Mouse (Mus musculus): ENCODE results near the gene Pisd.
"Not testable (repeated sequence)": the region's sequence is repeated elsewhere in the genome, so short reads cannot be mapped to it uniquely, and the experiment has no call there.

Gene Pisd

DNA sequence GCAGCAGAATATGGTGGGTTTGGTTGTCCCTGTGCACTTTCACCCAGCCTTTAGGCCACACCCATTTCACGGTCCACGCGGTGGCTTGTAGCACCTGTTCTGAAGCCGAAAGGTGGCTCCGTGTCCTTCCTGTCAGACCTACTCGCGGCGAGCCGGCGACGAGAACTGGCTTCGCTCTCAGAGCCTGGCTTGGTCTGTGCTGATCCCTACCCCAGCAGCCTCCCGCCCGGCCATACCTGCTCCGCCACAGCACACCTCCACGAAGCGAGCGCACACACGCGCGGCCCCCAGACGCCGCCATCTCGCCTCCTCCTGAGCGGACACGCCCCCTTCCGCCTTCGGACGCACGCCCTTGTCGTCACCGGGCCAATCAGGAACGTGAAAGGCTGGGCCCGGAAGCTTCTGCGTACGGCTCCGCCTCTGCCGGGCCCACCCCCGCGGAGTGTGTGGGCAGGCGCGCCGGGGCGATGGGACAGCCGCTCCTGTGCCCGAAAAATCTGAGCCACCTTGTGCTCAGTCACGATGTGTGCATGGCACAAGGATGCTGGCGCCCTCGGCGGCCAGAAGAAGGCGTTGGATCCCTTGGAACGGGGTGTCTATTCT, at the start of gene Pisd:
TSS of gene Pisd (minus strand) at position 334 of the 603 bp plus-strand sequence.
- in situ Hi-C loops (cut with MboI; ENCODE audit: low pct_unique_long_range_greater_than_20kb in 1 of 2, low sequenced_read_pairs in 2 of 2, unreplicated experiment in 1 of 2) = no loop called here

DNA sequence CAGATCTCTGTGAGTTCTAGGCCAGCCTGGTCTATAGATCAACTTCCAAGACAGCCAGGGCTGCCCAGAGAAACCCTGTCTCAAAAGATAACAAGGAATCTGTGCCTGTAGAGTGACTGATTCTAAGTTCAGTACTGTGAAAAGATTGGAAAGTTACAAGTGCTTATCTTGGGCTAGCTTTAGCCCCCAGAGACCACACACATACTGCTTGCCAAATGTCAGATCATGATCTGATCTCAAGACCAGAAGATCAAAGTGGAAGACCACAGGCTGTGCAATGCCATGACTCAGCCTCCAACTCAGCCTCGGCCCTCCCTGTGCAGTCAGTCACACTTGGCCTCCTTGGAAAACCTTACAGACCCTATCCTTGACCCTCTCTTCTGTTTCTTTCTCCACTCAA, 49.1 kb upstream of the Pisd start:
- in situ Hi-C loops (cut with MboI; ENCODE audit: low pct_unique_long_range_greater_than_20kb in 1 of 2, low sequenced_read_pairs in 2 of 2, unreplicated experiment in 1 of 2) = no loop called here

DNA sequence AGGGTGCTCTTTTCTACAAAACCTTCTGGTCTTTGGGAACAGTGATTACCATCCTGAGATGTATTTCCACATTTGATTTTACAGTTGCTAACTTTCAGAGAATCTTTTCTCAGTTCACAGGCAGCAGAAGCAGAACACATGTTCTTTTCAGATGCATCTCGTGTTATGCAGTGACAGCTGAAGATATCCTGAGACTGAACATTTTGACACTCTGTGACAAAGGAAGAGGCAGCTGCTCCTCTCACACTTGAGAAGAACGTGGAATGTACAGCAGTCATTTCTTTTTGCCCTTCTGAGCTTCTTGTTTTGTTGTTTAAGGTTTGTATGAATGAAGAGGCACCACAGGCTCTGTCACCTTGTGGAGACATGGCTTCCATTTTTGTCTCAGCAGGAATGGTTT, 44.6 kb upstream of the Pisd start:
- in situ Hi-C loops (cut with MboI; ENCODE audit: low pct_unique_long_range_greater_than_20kb in 1 of 2, low sequenced_read_pairs in 2 of 2, unreplicated experiment in 1 of 2) = no loop called here

DNA sequence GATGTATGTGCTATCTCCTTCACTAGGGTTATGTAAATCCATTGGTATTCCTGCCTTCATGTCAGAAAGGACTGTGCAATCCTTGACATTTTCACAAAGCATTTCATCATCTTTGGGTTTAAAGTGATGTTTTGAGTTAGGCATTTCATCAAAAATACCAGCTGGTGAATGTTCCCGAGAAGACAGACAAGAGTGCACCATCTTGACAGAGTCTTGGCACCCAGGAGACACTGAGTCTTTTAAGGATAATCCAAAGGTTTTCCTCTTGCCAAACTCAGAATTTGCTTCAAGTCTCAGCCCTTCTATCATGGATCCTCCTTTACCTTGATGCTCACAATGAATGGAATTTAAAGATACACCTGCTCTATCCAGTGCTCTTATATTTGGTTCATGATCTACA, 43.3 kb upstream of the Pisd start:
- in situ Hi-C loops (cut with MboI; ENCODE audit: low pct_unique_long_range_greater_than_20kb in 1 of 2, low sequenced_read_pairs in 2 of 2, unreplicated experiment in 1 of 2) = not testable (repeated sequence)

DNA sequence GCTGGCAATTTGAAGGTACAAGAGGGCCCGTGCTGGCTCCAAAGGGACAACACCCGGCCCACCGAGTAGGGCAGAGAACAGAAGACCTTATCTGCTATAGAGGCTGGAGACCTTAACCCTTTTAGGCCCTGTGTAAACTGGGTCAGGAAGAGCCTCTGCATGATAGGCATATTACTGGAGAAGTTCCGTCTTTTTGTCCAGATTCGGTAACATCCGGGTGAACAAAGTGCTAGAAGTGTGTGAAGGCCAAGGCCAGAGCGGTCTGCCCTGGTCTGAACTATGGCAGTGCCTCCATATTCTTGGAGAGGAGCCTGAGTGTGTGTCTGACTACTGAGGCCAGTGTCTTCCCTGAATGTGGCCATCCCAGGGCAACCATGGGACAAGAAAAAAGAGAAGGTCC, 41.6 kb upstream of the Pisd start, which contains the start of gene Gm20671:
TSS of gene Gm20671 (minus strand) at position 101 of the 400 bp plus-strand sequence.
- in situ Hi-C loops (cut with MboI; ENCODE audit: low pct_unique_long_range_greater_than_20kb in 1 of 2, low sequenced_read_pairs in 2 of 2, unreplicated experiment in 1 of 2) = no loop called here

DNA sequence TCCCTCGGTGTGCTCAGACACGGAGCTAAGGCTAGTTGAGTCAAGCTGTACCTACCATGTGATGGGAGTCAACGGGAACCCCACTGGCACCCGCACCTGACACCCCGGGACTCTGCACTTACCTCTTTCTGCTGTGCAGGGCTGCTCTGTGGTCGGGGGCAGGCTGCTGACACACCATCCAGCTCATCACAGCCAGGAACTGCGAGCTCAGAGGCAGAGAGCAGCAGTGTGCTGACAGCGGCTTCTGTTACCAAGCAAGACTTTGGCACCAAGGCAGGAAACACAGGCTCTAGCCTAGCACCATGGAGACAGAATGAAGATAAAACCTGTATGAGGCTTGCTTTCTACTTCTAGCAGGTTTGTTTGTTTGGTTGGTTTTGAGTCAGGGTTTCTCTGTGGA, 35.0 kb upstream of the Pisd start:
- in situ Hi-C loops (cut with MboI; ENCODE audit: low pct_unique_long_range_greater_than_20kb in 1 of 2, low sequenced_read_pairs in 2 of 2, unreplicated experiment in 1 of 2) = no loop called here

DNA sequence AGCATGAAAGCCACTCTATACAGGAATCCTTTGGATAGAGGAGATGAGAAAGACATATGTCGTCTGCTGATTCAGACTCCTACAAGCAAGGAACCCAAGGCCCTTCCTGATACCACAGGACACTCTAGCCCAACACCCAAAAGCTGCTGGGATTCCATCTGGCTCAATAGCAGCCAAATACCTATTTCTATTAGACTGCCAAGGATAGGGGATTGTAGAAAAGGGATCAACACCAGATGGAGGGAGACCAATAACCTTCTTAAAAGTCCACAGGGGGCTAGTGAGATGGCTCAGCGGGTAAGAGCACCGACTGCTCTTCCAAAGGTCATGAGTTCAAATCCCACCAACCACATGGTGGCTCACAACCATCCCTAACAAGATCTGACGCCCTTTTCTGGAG, 29.9 kb upstream of the Pisd start:
- in situ Hi-C loops (cut with MboI; ENCODE audit: low pct_unique_long_range_greater_than_20kb in 1 of 2, low sequenced_read_pairs in 2 of 2, unreplicated experiment in 1 of 2) = no loop called here

DNA sequence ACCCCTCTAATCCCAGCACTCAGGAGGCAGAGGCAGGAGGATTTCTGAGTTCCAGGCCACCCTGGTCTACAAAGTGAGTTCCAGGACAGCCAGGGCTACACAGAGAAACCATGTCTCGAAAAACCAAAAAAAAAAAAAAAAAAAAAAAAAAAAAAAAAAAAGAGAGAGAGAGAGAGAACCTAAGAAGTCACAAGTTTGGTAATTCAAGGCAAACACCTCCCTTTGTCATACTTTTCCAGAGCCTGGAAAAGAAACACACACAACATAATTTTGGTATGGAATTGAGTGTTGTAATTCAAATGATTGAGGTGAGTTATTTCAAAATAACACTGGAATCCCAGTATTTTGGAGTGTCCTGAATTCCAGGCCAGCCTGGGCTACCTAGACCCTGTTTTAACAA, 1.0 kb upstream of the Pisd start:
- in situ Hi-C loops (cut with MboI; ENCODE audit: low pct_unique_long_range_greater_than_20kb in 1 of 2, low sequenced_read_pairs in 2 of 2, unreplicated experiment in 1 of 2) = not testable (repeated sequence)

DNA sequence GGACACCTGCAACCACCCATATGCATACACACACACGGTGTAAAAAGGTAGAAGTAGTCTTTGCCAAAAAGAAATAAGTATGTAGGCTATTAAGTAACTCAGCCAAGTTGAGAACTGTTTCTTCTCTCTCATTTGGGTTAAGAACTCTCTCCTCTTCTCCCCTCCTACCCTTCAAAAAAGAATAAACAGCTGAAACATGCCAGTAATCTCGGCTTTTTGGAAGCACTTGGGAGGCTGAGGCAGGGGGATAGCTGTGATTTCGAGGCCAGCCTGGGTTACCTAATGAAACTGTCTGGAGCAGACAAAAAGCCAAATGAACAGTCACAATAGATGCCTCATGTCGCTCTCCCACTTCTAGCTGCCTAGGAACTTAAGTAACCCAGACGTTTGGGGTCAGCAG, 720 bp downstream of the Pisd start:
- in situ Hi-C loops (cut with MboI; ENCODE audit: low pct_unique_long_range_greater_than_20kb in 1 of 2, low sequenced_read_pairs in 2 of 2, unreplicated experiment in 1 of 2) = no loop called here

DNA sequence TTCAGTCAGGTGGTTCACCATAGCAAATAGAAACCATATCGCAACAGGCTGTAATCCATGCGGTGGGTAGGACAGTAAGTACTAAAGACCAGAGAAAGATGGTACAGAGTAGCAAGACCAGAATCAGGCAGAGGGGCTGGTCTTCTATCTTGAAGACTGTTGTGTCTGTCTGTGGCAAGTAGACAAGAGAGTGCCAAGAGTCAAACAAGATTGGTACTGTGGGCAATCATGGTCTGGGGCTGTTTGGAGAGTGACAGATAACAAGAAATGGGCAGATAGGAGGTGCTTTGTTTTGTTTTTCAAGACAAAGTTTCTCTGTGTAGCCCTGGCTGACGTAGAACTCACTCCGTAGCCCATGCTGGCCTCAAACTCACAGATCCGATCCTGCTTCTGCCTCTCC, 3.9 kb downstream of the Pisd start:
- in situ Hi-C loops (cut with MboI; ENCODE audit: low pct_unique_long_range_greater_than_20kb in 1 of 2, low sequenced_read_pairs in 2 of 2, unreplicated experiment in 1 of 2) = no loop called here

DNA sequence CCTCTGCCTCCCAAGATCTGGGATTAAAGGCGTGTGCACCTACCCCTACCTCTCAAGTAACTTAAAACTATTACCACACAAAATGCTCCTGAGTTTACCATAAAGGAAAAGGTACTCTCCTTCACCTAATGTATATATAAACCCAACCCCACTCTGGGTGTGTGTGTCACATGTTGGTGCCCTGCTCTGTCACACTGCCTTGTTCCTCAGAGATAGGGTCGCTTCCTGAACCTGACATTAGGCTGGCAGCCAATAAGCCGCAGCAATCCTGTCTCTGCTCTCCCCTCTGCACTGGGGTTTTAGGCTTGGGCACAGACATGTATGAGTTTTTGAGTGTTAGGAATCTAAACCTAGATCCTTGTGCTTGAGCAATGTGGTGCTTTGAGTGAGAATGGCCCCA, 7.3 kb downstream of the Pisd start:
- in situ Hi-C loops (cut with MboI; ENCODE audit: low pct_unique_long_range_greater_than_20kb in 1 of 2, low sequenced_read_pairs in 2 of 2, unreplicated experiment in 1 of 2) = no loop called here

DNA sequence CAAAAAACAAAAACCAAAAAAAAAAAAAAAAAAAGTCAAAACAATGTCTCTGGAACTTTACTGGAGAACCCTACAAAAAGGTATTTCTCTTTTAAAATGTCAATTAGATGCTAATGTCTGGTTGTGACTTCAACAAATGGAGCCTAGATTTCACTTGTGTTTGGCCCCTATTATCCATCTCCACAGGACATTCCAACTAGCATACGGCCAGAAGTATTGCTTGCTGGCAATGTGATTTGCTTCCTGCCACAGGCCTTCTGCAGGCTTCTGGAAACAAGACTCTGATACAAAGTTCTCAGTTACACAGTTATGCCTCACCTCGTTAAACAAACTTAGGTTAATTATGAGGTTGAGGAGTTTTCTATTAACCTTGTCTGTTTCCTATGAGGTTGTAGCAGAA, 13.1 kb downstream of the Pisd start:
- in situ Hi-C loops (cut with MboI; ENCODE audit: low pct_unique_long_range_greater_than_20kb in 1 of 2, low sequenced_read_pairs in 2 of 2, unreplicated experiment in 1 of 2) = no loop called here

DNA sequence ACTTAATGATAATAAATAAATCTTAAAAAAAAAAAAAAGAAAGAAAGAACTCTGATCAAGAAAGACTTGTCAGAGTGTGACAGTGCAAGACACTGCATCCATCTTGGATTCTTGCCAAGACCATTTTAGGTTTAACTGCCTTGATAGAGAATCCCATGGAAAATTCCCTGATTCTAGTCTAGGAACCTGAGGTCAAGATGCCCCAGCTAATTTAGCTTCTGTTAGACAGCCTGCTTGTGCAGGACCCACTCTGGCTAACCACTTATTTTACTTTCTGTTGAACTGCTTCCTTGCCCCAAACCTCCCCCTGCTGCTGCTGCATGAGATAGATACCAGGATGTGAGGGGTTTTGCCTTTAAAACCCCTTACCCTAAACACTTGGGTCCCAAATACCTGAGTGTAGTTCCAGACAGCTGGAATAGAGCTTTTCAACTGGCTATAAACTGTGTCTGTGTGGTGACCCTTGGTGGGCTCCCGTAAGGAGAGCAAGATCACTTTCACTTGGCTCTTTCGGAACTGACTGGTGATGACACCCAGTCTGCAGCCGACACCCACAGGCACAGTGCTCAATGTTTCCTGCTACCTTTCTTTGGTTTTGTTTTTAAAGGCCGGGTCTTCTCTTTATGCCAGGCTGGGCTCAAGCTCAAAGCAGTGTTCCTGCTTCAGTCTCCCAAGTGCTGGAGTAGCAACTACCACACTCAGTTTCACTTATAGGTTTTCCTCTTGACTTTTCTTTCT, 17.6 kb downstream of the Pisd start:
- in situ Hi-C loops (cut with MboI; ENCODE audit: low pct_unique_long_range_greater_than_20kb in 1 of 2, low sequenced_read_pairs in 2 of 2, unreplicated experiment in 1 of 2) = no loop called here

DNA sequence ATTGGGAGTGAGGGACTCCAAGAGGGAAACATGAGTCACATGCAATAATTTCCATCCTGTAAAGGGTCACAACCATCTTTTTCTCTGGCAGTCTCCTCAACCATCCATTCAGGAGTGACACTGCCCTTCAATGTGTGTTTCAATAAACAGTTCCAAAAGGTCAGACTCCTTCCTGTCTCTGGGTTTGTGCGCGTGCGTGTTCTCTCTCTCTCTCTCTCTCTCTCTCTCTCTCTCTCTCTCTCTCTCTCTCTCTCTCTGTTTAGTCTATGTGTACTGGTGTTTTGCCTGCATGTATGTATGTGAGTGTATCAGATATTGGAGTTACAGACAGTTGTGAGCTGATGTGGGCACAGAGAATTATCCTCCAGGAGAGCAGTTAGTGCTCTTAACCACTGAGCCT, 18.4 kb downstream of the Pisd start:
- in situ Hi-C loops (cut with MboI; ENCODE audit: low pct_unique_long_range_greater_than_20kb in 1 of 2, low sequenced_read_pairs in 2 of 2, unreplicated experiment in 1 of 2) = no loop called here

DNA sequence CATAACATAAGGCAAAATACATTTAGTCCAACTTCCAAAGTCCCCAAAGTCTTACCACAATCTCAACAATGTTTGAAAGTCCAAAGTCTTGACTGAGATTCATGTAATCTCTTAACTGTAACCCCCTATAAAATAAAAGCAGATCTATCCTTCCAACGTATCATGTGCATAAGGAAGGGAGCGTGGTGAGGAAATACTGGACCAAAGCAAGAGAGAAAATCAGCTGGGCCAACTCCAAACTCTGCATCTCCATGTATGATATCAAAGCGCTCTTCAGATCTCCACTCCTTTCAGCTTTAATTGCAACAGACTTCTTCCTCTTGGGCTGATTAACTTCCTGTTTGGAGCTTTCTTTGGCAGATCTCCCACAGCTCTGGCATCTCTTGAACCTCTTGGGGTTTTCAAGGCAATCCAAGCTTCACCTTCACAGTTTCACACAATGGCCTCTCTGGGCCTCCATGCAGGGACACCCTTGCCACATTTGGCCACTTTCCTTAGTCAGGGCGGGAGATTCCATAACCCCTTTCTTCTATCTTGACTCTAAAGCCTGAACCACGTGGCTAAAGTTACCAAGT, 23.8 kb downstream of the Pisd start:
- in situ Hi-C loops (cut with MboI; ENCODE audit: low pct_unique_long_range_greater_than_20kb in 1 of 2, low sequenced_read_pairs in 2 of 2, unreplicated experiment in 1 of 2) = no loop called here

DNA sequence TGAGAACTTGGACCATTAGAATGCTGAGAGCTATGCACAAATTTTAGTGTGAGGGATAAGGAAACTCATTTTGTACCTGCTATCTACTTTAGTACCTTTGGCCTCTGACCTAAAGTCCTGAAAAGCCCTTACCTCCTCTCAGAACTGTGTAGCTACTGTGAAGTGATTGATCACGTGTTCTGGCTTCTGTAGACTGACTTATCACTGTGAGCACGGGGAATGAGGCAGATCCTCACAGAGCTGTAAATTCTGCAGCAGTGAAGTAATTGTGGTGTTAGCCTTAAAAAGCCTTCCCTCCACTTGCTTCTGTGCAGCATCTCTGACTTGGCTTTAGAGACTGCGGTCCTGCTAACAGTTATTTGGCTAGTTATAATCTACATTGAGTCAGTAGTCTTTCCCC, 24.7 kb downstream of the Pisd start:
- in situ Hi-C loops (cut with MboI; ENCODE audit: low pct_unique_long_range_greater_than_20kb in 1 of 2, low sequenced_read_pairs in 2 of 2, unreplicated experiment in 1 of 2) = no loop called here

DNA sequence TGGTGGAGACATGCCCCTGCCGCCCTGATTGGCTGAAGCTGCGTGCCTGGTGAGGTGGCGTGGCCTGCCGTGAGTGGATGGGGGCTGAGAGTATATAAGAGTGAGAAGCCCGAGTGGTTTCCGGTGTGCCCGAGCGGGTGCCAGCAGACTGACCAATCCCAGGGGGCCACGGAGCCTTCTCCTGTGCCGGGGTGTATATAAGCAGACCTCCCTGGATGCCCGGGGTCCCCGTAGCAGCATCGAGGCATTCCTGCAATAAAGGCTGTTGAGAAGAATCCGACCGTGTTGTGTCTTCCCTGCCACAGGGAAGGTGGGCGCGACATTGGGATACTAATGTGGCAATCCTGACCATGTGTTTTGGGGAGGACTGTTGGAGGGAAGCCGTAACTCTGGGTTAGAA, 25.1 kb downstream of the Pisd start:
- in situ Hi-C loops (cut with MboI; ENCODE audit: low pct_unique_long_range_greater_than_20kb in 1 of 2, low sequenced_read_pairs in 2 of 2, unreplicated experiment in 1 of 2) = not testable (repeated sequence)

DNA sequence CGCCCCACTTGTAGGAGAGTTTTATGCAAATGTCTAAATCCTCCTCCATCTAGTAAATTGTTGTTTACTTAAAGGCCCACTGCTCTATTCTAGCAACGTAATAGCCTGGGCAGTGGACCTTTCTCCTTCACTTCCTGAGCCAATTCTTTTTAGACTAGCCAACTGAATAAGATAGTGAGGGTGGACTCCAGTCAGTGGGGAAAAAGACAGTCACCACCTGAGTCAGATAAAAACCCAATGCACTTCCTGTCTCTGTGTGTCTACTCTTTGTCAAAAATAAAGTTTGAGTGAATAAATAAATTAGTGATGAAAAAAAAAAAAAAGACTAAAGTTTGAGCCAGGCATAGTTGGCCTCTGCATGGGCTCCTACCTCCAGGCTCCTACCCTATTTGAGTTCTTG, 25.8 kb downstream of the Pisd start:
- in situ Hi-C loops (cut with MboI; ENCODE audit: low pct_unique_long_range_greater_than_20kb in 1 of 2, low sequenced_read_pairs in 2 of 2, unreplicated experiment in 1 of 2) = no loop called here

DNA sequence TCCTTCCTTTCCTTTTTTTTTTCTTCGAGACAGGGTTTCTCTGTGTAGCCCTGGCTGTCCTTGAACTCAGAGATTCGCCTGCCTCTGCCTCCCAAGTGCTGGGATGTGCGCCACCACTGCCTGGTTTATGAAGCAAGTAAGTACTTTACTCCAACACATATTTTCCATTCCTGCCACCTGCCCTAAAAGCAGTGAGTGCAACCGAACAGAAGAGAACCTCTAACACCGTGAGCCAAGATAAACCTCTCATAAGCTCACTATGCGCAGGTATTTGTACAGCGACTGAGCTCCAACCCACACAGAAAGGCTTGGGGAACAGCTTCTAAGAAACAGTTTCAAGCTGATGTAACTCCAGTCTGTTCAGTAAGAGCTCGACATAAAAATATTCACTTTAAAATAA, 29.3 kb downstream of the Pisd start:
- in situ Hi-C loops (cut with MboI; ENCODE audit: low pct_unique_long_range_greater_than_20kb in 1 of 2, low sequenced_read_pairs in 2 of 2, unreplicated experiment in 1 of 2) = no loop called here

DNA sequence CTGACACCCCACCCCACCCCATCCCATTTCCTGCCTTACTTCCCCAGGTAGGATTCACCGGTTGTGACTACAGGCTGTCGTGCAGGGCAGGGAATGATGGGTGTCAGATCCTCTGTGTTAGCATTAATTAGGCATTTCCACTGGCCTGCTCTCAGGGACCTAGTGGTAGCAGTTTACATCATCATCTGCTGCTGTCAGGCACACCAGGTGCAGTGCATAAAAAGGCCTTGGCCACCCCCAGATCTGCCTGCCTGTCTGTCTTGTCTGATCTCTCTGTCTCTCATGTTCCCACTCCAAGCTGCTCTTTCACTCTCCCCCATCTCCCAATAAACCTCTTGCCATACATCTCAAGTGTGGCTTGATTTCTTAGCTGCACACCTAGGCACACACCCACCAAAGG, 33.7 kb downstream of the Pisd start:
- in situ Hi-C loops (cut with MboI; ENCODE audit: low pct_unique_long_range_greater_than_20kb in 1 of 2, low sequenced_read_pairs in 2 of 2, unreplicated experiment in 1 of 2) = no loop called here
